Mouse (Mus musculus): Measurements from ENCODE around the gene Mcrip1. TPM values are rescaled to one million over a fixed set of nuclear protein-coding genes. Genes with fewer than 3 reads are reported as not detected.
"Not testable (repeated sequence)": the region's sequence is repeated elsewhere in the genome, so short reads cannot be mapped to it uniquely, and the experiment has no call there.

The Mcrip1 gene
- polyA plus RNA-seq (2021) = 78.0 TPM

DNA sequence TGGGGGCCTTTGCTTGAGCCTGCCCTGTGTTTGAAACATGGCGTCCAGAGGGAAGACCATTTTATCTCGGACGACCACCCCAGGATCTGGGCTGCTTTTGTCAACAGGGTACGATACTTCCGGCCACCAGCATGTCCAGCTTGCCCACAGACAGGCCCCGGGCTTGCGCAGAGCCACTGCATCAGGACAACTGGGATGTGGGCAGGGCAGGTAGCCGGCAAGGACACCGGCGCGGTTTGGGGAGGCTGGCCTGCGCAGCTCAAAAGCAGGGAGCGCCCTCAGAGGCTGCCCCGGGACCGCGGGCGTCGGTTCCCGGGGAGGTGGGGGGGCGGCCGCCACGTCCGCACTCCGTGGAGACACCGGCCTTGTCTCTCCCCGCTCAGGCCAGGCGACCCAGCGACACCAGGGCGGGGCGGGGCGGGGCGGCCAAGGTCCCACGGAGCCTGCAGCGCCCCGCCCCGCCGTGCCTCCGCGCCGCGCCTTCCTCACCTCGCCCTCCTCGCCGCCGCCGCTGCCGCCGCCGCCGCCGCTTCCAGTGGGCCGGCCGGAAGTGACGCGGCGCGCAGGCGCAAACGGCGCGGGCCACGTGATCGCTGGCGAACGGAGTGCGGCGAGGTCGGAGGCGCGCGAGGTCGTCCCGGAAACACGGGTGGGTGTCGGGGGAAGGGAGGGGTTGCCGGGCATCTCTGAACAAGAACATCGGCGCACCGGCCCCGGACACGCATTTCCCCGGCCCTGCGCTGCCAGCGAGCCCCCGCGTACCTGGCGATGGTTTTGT lies at the start of gene Mcrip1:
Gene Mcrip1, minus strand, starts transcription at position 560 of the 778 bp plus-strand sequence.
- H3K27me3 ChIP-seq = no peaks in the 10 kb centered on the region
- peak; percentile 72 for ATAC-seq
- ChIA-PET CTCF (no interaction called here), POLR2A (interaction anchor here (0.6 to 1.3 kb wide), 2 partner anchors 18 to 24 kb away, joined by 3 to 5 read pairs; partner anchors contain the start of gene P4hb)
- DNase-seq (ENCODE audit: low read depth, low spot score) = no peak
- in situ Hi-C loops (cut with MboI; ENCODE audit: low pct_unique_long_range_greater_than_20kb) = no loop called here
- TF ChIP-seq CTCF (IDR thresholded peaks at IDR 0.05) = no peak

DNA sequence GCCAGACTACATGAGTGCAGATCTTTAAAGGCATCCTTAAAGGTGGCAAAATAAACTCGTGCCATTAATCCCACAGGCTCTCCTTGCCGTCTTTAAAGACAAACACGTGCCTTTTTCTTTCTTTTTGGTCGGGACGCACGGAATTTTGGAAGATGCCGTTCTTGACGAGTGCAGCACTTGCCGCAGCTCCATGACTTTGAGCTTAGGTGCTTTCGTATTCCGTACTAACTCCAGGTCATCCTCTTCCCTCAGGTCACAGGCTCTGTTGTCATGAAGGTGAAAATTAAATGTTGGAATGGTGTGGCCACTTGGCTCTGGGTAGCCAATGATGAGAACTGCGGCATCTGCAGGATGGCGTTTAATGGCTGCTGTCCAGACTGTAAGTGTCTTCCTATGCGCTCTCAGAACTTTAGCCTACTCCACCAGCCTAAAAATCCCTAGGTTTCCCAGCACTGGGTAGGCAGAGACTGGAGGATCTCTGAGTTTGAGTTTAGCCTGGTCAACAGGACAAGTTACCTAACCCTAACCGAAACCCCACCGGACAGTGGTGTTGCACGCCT lies 49.5 kb upstream of the Mcrip1 start:
- ATAC-seq (no peak), DNase-seq (ENCODE audit: low read depth, low spot score) (no peak)
- ChIA-PET CTCF (no interaction called here), POLR2A (interaction anchor here (0.6 to 0.9 kb wide), 2 partner anchors 11 to 32 kb away, joined by 3 read pairs; no protein-coding TSS in a partner anchor)
- no peak for TF ChIP-seq CTCF (IDR thresholded peaks at IDR 0.05)
- in situ Hi-C loops (cut with MboI; ENCODE audit: low pct_unique_long_range_greater_than_20kb) = no loop called here
- H3K27me3 ChIP-seq = no peaks in the 10 kb centered on the region

DNA sequence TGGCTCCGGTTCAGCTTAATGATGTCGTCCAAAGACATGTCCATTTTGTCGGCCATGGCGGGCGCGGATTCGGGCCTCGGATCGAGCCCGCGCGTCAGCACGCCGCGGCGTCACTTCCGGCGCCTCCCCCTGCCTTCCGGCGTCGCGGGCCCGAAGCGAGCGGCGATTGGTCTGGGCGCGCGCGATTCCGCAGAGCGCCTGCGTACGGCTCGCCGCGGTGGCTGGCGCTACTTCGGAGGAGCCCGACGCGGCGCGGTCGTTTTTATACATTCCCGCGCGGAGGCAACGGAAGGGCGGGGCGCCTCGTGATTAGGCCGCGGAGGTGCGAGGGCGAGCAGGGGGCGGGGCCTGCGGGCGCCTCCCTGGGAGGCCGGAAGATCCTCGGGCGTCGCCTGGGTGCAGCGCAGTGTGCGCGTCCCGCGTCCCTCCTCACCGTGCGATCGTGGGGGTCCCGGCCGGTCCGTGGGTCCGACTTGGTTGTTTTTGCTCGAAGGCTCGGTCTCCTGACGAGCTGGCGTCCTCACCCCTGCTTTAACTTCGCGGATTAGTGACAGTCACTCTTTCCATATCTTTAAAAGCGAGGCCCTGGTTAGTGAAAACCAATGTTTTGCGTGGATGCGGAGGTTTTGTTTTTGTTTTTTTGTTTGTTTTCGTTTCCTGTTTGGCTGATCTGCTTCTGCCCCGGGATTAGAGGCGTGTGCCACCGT lies 48.9 kb upstream of the Mcrip1 start, which contains the start of the genes Alyref and Anapc11:
Gene Alyref, minus strand, starts transcription at position 83 of the 707 bp plus-strand sequence.
Gene Anapc11, plus strand, starts transcription at position 139 of the 707 bp plus-strand sequence.
- ATAC-seq (peak; percentile 92), DNase-seq (ENCODE audit: low read depth, low spot score) (peak; percentile 72)
- no peak for TF ChIP-seq CTCF (IDR thresholded peaks at IDR 0.05)
- in situ Hi-C loops (cut with MboI; ENCODE audit: low pct_unique_long_range_greater_than_20kb) = no loop called here
- CTCF ChIA-PET = interaction anchor here (1.3 kb wide), 1 partner anchor 16 kb away, joined by 3 read pairs; no protein-coding TSS in a partner anchor
- no peaks in the 10 kb centered on the region for H3K27me3 ChIP-seq
- POLR2A ChIA-PET = interaction anchor here (0.6 to 0.9 kb wide), 2 partner anchors 10 to 32 kb away, joined by 3 read pairs; no protein-coding TSS in a partner anchor

DNA sequence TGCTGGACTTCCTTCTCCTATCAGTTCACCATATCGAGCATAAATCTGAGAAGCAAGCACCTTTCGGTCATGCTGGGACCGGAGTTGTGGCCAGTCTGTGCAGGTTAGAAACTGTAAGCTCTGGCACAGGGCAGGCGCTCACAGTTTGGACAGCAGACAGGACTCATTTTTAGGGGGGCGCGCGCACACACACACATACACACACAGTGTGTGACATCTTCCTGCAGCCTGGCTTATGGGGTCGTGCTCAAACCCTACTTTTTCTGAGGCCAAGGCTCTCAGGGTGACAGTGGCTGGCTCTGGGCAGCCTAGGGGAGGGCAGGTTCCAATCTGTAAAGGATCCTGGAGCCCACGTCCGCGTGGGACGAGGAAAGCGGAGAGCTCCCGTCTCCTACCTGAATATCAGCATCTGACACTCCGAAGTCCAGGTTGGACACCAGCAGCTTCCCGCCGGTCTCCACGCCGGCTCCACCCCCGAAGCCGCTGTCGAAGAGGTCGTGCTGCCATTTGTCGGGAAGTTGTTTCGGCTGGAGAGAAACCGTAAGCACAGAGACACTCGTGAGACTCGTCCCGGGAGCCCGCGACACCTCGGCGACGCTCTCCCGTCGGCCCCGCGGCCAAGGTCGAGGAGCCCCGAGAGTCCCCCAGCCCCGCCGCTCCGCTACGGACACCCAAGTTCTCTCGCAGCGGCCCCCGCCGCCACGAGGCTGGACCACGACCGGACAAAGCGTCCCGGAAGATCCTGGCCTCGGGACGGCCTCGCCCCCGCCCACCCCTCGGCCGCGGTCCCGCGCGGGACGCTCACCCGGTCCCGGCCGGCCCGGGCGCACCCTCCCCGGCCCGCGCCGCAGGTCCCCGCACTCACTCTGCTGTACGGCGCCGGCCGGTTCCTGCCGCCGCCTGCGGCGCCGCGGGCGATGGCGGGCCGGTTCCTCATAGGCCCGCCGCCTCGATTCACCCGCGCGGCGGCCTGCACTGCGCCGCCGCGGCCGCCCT lies 48.0 kb upstream of the Mcrip1 start:
- in situ Hi-C loops (cut with MboI; ENCODE audit: low pct_unique_long_range_greater_than_20kb) = no loop called here

DNA sequence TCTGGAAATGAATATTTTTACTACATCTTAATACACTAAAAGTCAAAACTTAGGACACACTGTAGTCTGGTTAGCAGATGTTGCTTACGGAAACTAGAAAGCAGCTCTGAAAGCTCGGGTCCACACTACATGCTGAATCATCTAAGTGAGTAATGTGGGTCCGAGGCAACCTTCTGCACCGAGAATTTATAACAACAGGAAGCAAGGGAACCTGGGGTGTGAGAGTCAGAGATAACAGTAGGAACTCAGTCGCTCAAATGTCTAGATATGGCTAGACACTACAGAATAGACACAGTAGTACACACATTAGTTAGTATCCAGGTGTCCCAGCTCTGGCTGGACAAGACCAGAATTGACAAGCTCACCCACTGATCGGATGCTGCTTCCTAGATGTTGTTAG lies 39.0 kb upstream of the Mcrip1 start:
- DNase-seq (ENCODE audit: low read depth, low spot score) (no peak), ATAC-seq (no peak)
- H3K27me3 ChIP-seq = no peaks in the 10 kb centered on the region
- no peak for TF ChIP-seq CTCF (IDR thresholded peaks at IDR 0.05)
- ChIA-PET POLR2A (interaction anchor here (0.8 to 1.4 kb wide), 3 partner anchors 10 to 84 kb away, joined by 3 read pairs; partner anchors contain the start of genes Anapc11, Aspscr1 and P4hb), CTCF (no interaction called here)
- in situ Hi-C loops (cut with MboI; ENCODE audit: low pct_unique_long_range_greater_than_20kb) = no loop called here

More for the DNA sequence above, 48.0 kb upstream of the Mcrip1 start:
- H3K27me3 ChIP-seq = no peaks in the 10 kb centered on the region
- TF ChIP-seq CTCF (IDR thresholded peaks at IDR 0.05) = no peak
- ChIA-PET POLR2A (interaction anchor here (0.6 to 1.1 kb wide), 3 partner anchors 17 to 114 kb away, joined by 3 read pairs; partner anchors contain the start of gene Mrpl12), CTCF (interaction anchor here (1.3 kb wide), 1 partner anchor 15 kb away, joined by 3 read pairs; no protein-coding TSS in a partner anchor)
- DNase-seq (ENCODE audit: low read depth, low spot score) = no peak
- peak; percentile 22 for ATAC-seq

DNA sequence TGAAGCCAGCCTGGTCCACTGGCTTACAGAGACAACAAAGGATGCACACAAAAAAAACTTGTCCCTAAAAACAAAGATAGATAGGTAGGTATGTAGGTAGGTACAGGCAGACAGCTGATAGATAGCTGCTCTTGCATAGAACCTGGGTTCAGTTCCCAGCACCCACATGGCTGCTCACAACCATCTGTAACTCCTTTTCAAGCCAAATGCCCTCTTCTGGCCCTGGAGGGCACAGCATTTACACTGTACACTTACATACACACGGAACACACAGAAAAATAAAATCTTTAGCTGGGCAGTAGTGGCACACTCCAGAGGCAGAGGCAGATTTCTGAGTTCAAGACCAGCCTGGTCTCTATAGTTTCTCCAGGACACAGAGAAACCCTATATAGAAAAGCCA lies 34.4 kb upstream of the Mcrip1 start:
- no peak for TF ChIP-seq CTCF (IDR thresholded peaks at IDR 0.05)
- ATAC-seq = no peak
- CTCF ChIA-PET = interaction anchor here (0.7 to 1.1 kb wide), 3 partner anchors 9 to 70 kb away, joined by 3 read pairs; no protein-coding TSS in a partner anchor
- POLR2A ChIA-PET = interaction anchor here (0.6 kb wide), 1 partner anchor 9 kb away, joined by 8 read pairs; no protein-coding TSS in a partner anchor
- DNase-seq (ENCODE audit: low read depth, low spot score) = no peak
- in situ Hi-C loops (cut with MboI; ENCODE audit: low pct_unique_long_range_greater_than_20kb) = no loop called here
- no peaks in the 10 kb centered on the region for H3K27me3 ChIP-seq

DNA sequence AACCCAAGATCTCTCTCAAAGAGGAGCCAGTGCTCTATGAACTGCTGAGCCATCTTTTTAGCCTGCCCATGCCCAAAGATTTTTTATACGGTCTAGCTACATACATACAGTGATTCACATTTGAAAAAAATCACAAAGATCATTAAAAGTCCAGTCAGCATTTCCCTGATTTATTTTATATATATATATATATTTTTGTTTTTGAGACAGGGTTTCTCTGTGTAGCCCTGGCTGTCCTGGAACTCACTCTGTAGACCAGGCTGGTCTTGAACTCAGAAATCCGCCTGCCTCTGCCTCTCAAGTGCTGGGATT lies 33.4 kb upstream of the Mcrip1 start:
- DNase-seq (ENCODE audit: low read depth, low spot score); ATAC-seq; in situ Hi-C loops (cut with MboI; ENCODE audit: low pct_unique_long_range_greater_than_20kb); H3K27me3 ChIP-seq: not testable (repeated sequence)
- POLR2A ChIA-PET = interaction anchor here (0.6 to 0.9 kb wide), 3 partner anchors 11 to 42 kb away, joined by 3 to 5 read pairs (median 5); no protein-coding TSS in a partner anchor
- CTCF ChIA-PET = interaction anchor here (1.0 to 1.7 kb wide), 5 partner anchors 9 to 94 kb away, joined by 3 to 7 read pairs (median 4); partner anchors contain the start of gene P4hb

DNA sequence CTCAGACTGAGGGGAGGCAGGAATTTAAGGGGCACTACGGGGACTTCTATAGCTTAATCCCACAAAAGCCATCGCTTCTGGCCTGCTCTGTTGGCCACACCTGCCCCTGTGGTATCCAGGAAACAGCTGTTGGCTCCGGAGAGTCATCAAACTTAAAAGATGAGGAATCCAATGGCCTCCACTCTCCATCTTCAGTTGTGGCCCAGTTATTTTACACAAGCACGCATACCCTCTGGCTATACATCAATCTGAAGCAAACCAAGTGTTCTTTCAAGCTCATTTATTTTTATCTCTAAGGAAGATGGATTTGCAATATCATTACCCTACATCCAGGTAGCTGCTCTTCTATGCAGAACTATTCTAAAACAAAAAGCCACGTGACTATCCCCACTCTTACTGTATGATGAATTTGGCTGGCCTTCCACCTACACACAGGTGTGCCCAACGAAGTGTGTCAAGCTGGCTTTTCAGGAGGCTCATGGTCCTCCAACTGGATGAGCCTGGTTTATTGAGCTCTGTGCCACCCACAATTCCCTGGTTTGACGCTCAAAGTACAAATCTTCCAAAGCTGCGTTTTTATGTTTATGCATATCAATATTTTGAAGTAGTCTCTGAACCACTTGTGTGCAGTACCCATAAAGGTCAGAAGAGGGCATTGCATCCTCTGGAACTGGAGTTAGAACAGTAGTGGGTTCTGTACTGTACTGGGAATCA lies 32.9 kb upstream of the Mcrip1 start:
- no peak for TF ChIP-seq CTCF (IDR thresholded peaks at IDR 0.05)
- no peak for ATAC-seq
- ChIA-PET CTCF (interaction anchor here (0.7 to 1.7 kb wide), 9 partner anchors 8 to 207 kb away, joined by 3 to 7 read pairs (median 3); partner anchors contain the start of genes Alyref, P4hb and Pcyt2), POLR2A (interaction anchor here (0.6 to 1.1 kb wide), 5 partner anchors 12 to 129 kb away, joined by 3 to 5 read pairs (median 4); no protein-coding TSS in a partner anchor)
- in situ Hi-C loops (cut with MboI; ENCODE audit: low pct_unique_long_range_greater_than_20kb) = no loop called here
- DNase-seq (ENCODE audit: low read depth, low spot score) = no peak
- no peaks in the 10 kb centered on the region for H3K27me3 ChIP-seq
